Mouse (Mus musculus) MEL (cell line): ENCODE results near the gene Klk1b22.

Experiments
- BHLHE40 ChIP-seq: IDR thresholded peaks from 2 replicates; pipeline ENCODE4 v1.6.1; 2012; ENCODE audit warnings: low read depth, mild to moderate bottlenecking, inconsistent platforms, low read length, improper control_type of control experiment, borderline replicate concordance
- CHD1 ChIP-seq: IDR thresholded peaks from 2 replicates; pipeline ENCODE4 v1.6.1; 2012; ENCODE audit warnings: low read depth, mild to moderate bottlenecking, inconsistent platforms, low read length, improper control_type of control experiment
- CTCF ChIP-seq, 3 experiments: IDR thresholded peaks in 2 of 3; conservative IDR thresholded peaks in 1 of 3; 2 replicates each; pipeline ENCODE4 v1.5.1; 2011 to 2012; ENCODE audit warnings: low read length in 3 of 3, low read depth in 2 of 3, mild to moderate bottlenecking in 2 of 3, improper control_type of control experiment in 1 of 3, inconsistent platforms in 1 of 3, mixed read lengths in 1 of 3, moderate library complexity in 1 of 3; ENCODE audit not compliant: control insufficient read depth in 1 of 3, insufficient read depth in 1 of 3, poor library complexity in 1 of 3, severe bottlenecking in 1 of 3
- JUND ChIP-seq: IDR thresholded peaks from 2 replicates; pipeline ENCODE4 v1.6.1; 2011; ENCODE audit warnings: low read depth, mild to moderate bottlenecking, improper control_type of control experiment, low read length
- KAT2A ChIP-seq: conservative IDR thresholded peaks from 2 replicates; pipeline ENCODE4 v1.6.1; 2012; ENCODE audit warnings: low read depth, low read length, improper control_type of control experiment, inconsistent platforms
- MAX ChIP-seq: IDR thresholded peaks from 2 replicates; pipeline ENCODE4 v1.6.1; 2011; ENCODE audit warnings: low read length, improper control_type of control experiment
- POLR2A ChIP-seq, 2 experiments: IDR thresholded peaks; 2 replicates each; pipeline ENCODE4 v1.6.1; 2011 to 2012; ENCODE audit warnings: low read length in 2 of 2, mild to moderate bottlenecking in 2 of 2, control low read depth in 1 of 2, improper control_type of control experiment in 1 of 2, low read depth in 1 of 2, moderate library complexity in 1 of 2; ENCODE audit not compliant: control insufficient read depth in 1 of 2, insufficient read depth in 1 of 2, poor library complexity in 1 of 2

- TF ChIP-seq KAT2A: no peak
- TF ChIP-seq CHD1: no peak
- TF ChIP-seq POLR2A (IDR thresholded peaks at IDR 0.05; ENCODE audit: control insufficient read depth in 1 of 2, insufficient read depth in 1 of 2, low read depth in 1 of 2, low read length in 2 of 2, poor library complexity in 1 of 2): no peak
- no peak for TF ChIP-seq MAX
- no peak for TF ChIP-seq CTCF (IDR thresholded peaks at IDR 0.05 in 2 of 3, conservative IDR thresholded peaks at IDR 0.05 in 1 of 3; ENCODE audit: control insufficient read depth in 1 of 3, insufficient read depth in 1 of 3, low read depth in 2 of 3, low read length in 3 of 3, poor library complexity in 1 of 3, severe bottlenecking in 1 of 3)
- no peak for TF ChIP-seq JUND
- no peak for TF ChIP-seq BHLHE40
These were observed at the start of gene Klk1b22 for GRCm38 (mm10) chr7:44112373-44112772.
